Mouse (Mus musculus): ENCODE measurements around the gene Smarcal1. TPM values are rescaled to one million over a fixed set of nuclear protein-coding genes. Genes with fewer than 3 reads are reported as not detected.

Gene Smarcal1
- polyA plus RNA-seq, 2 experiments, result 22.1 to 36.8 TPM

GRCm38 (mm10) chr1:72602186-72602585 lies 19.1 kb downstream of the Smarcal1 start:
- WGBS, result 81% methylated on average over 5 of the region's 5 CpGs
- Histone ChIP-seq H3K4me2 (replicated peaks; ENCODE audit: low read depth, low read length, severe bottlenecking) (no peak overlapping the region), H3K4me3 (replicated peaks; ENCODE audit: low read length) (no peak overlapping the region), H3K27ac (replicated peaks; ENCODE audit: low read depth, low read length) (no peak overlapping the region), H3K27me3 (ENCODE audit: control insufficient read depth, insufficient read depth, low read length) (no peaks in the 10 kb centered on the region), H3K4me1 (ENCODE audit: control insufficient read depth, insufficient read depth, low read length) (peaks cover 11% of the 10 kb centered on the region), H3K9me3 (ENCODE audit: control insufficient read depth, low read length) (no peaks in the 10 kb centered on the region), H3K9ac (ENCODE audit: low read depth, low read length, severe bottlenecking) (no peak overlapping the region), H3K36me3 (ENCODE audit: control insufficient read depth, insufficient read depth, low read length) (peaks cover 59% of the 10 kb centered on the region)
- ATAC-seq (ENCODE audit: low FRiP score, low read depth), result no peak
- no peak for TF ChIP-seq POLR2A (IDR thresholded peaks at IDR 0.05; ENCODE audit: borderline replicate concordance, extremely low read depth, insufficient read depth, insufficient read length)
- no peak for DNase-seq (ENCODE audit: low spot score)

- Histone ChIP-seq H3K4me2 (replicated peaks; ENCODE audit: low read depth, low read length, severe bottlenecking) (no peak overlapping the region), H3K4me1 (ENCODE audit: control insufficient read depth, insufficient read depth, low read length) (peaks cover 11% of the 10 kb centered on the region), H3K4me3 (replicated peaks; ENCODE audit: low read length) (no peak overlapping the region), H3K9me3 (ENCODE audit: control insufficient read depth, low read length) (no peaks in the 10 kb centered on the region), H3K27me3 (ENCODE audit: control insufficient read depth, insufficient read depth, low read length) (no peaks in the 10 kb centered on the region), H3K27ac (replicated peaks; ENCODE audit: low read depth, low read length) (no peak overlapping the region), H3K36me3 (ENCODE audit: control insufficient read depth, insufficient read depth, low read length) (peaks cover 54% of the 10 kb centered on the region), H3K9ac (ENCODE audit: low read depth, low read length, severe bottlenecking) (no peak overlapping the region)
- no peak for DNase-seq (ENCODE audit: low spot score)
- no peak for ATAC-seq (ENCODE audit: low FRiP score, low read depth)
- 96% methylated on average over 5 of the region's 5 CpGs for WGBS
- TF ChIP-seq POLR2A (IDR thresholded peaks at IDR 0.05; ENCODE audit: borderline replicate concordance, extremely low read depth, insufficient read depth, insufficient read length), result no peak
Observed at GRCm38 (mm10) chr1:72602803-72603202, 19.8 kb downstream of the Smarcal1 start.

GRCm38 (mm10) chr1:72606186-72606673 lies 23.2 kb downstream of the Smarcal1 start:
- 72% methylated on average over 12 of the region's 12 CpGs for WGBS
- no peak overlapping the region for H3K4me3 ChIP-seq (replicated peaks; ENCODE audit: low read length)
- no peaks in the 10 kb centered on the region for H3K27me3 ChIP-seq (ENCODE audit: control insufficient read depth, insufficient read depth, low read length)
- H3K27ac ChIP-seq (replicated peaks; ENCODE audit: low read depth, low read length), result no peak overlapping the region
- no peaks in the 10 kb centered on the region for H3K4me1 ChIP-seq (ENCODE audit: control insufficient read depth, insufficient read depth, low read length)
- H3K9me3 ChIP-seq (ENCODE audit: control insufficient read depth, low read length), result no peaks in the 10 kb centered on the region
- H3K4me2 ChIP-seq (replicated peaks; ENCODE audit: low read depth, low read length, severe bottlenecking), result no peak overlapping the region
- no peak overlapping the region for H3K9ac ChIP-seq (ENCODE audit: low read depth, low read length, severe bottlenecking)
- DNase-seq (ENCODE audit: low spot score) (no peak), ATAC-seq (ENCODE audit: low FRiP score, low read depth) (no peak)
- H3K36me3 ChIP-seq (ENCODE audit: control insufficient read depth, insufficient read depth, low read length), result peaks cover 52% of the 10 kb centered on the region
- TF ChIP-seq POLR2A (IDR thresholded peaks at IDR 0.05; ENCODE audit: borderline replicate concordance, extremely low read depth, insufficient read depth, insufficient read length), result no peak

- Histone ChIP-seq H3K4me3 (replicated peaks; ENCODE audit: low read length) (no peak overlapping the region), H3K36me3 (ENCODE audit: control insufficient read depth, insufficient read depth, low read length) (peaks cover 63% of the 10 kb centered on the region), H3K9me3 (ENCODE audit: control insufficient read depth, low read length) (no peaks in the 10 kb centered on the region), H3K27me3 (ENCODE audit: control insufficient read depth, insufficient read depth, low read length) (no peaks in the 10 kb centered on the region), H3K4me1 (ENCODE audit: control insufficient read depth, insufficient read depth, low read length) (no peaks in the 10 kb centered on the region), H3K4me2 (replicated peaks; ENCODE audit: low read depth, low read length, severe bottlenecking) (no peak overlapping the region), H3K9ac (ENCODE audit: low read depth, low read length, severe bottlenecking) (no peak overlapping the region), H3K27ac (replicated peaks; ENCODE audit: low read depth, low read length) (no peak overlapping the region)
- no peak for TF ChIP-seq POLR2A (IDR thresholded peaks at IDR 0.05; ENCODE audit: borderline replicate concordance, extremely low read depth, insufficient read depth, insufficient read length)
- no peak for ATAC-seq (ENCODE audit: low FRiP score, low read depth)
- DNase-seq (ENCODE audit: low spot score), result no peak
- 84% methylated on average over 10 of the region's 10 CpGs for WGBS
Observed at GRCm38 (mm10) chr1:72609129-72609528, 26.1 kb downstream of the Smarcal1 start.

- 81% methylated on average over 23 of the region's 23 CpGs for WGBS
- no peak for DNase-seq (ENCODE audit: low spot score)
Observed at GRCm38 (mm10) chr1:72609887-72610877, 27.1 kb downstream of the Smarcal1 start.

More at GRCm38 (mm10) chr1:72609887-72610877, 27.1 kb downstream of the Smarcal1 start:
- no peak overlapping the region for H3K4me3 ChIP-seq (replicated peaks; ENCODE audit: low read length)
- no peaks in the 10 kb centered on the region for H3K27me3 ChIP-seq (ENCODE audit: control insufficient read depth, insufficient read depth, low read length)
- H3K4me2 ChIP-seq (replicated peaks; ENCODE audit: low read depth, low read length, severe bottlenecking), result no peak overlapping the region
- H3K36me3 ChIP-seq (ENCODE audit: control insufficient read depth, insufficient read depth, low read length), result peaks cover 74% of the 10 kb centered on the region
- ATAC-seq (ENCODE audit: low FRiP score, low read depth), result no peak
- H3K27ac ChIP-seq (replicated peaks; ENCODE audit: low read depth, low read length), result no peak overlapping the region
- no peak overlapping the region for H3K9ac ChIP-seq (ENCODE audit: low read depth, low read length, severe bottlenecking)
- no peak for TF ChIP-seq POLR2A (IDR thresholded peaks at IDR 0.05; ENCODE audit: borderline replicate concordance, extremely low read depth, insufficient read depth, insufficient read length)
- no peaks in the 10 kb centered on the region for H3K4me1 ChIP-seq (ENCODE audit: control insufficient read depth, insufficient read depth, low read length)
- no peaks in the 10 kb centered on the region for H3K9me3 ChIP-seq (ENCODE audit: control insufficient read depth, low read length)

All from limb, embryonic 14.5 days (tissue).